Mouse (Mus musculus) CH12.LX (cell line): ENCODE results near the gene St6galnac1.

Experiments
- CTCF ChIP-seq, 2 experiments: IDR thresholded peaks in 1 of 2; conservative IDR thresholded peaks in 1 of 2; 2 replicates each; pipeline ENCODE4 v1.5.1; 2011 to 2012; ENCODE audit warnings: low read depth in 2 of 2, low read length in 2 of 2, improper control_type of control experiment in 1 of 2, inconsistent platforms in 1 of 2, mild to moderate bottlenecking in 1 of 2, moderate library complexity in 1 of 2
- USF1 ChIP-seq: IDR thresholded peaks from 2 replicates; pipeline ENCODE4 v1.6.1; 2014; ENCODE audit warnings: low read depth, mild to moderate bottlenecking, inconsistent platforms, low read length, improper control_type of control experiment
- ZC3H11A ChIP-seq: IDR thresholded peaks from 2 replicates; pipeline ENCODE4 v1.6.1; 2012; ENCODE audit warnings: low read depth, mild to moderate bottlenecking, inconsistent platforms, low read length, improper control_type of control experiment

GRCm38 (mm10) chr11:116802709-116803108 lies 27.4 kb upstream of the St6galnac1 start:
- TF ChIP-seq ZC3H11A (no peak), CTCF (conservative IDR thresholded peaks at IDR 0.05 in 1 of 2, IDR thresholded peaks at IDR 0.05 in 1 of 2; ENCODE audit: low read depth in 2 of 2, low read length in 2 of 2) (no peak), USF1 (no peak)
